Mouse (Mus musculus) lung, postnatal 25 days (tissue): ENCODE data around the gene Tchh.
"Not testable (repeated sequence)": the region's sequence is repeated elsewhere in the genome, so short reads cannot be mapped to it uniquely, and the experiment has no call there.

ENCODE experiments used
- DNase-seq: peaks from one replicate; pipeline ENCODE4 v3.0.0; 2022; ENCODE audit warnings: low spot score

The Tchh gene

GRCm38 (mm10) chr3:93494774-93495173, 52.6 kb downstream of the Tchh start:
- DNase-seq: not testable (repeated sequence)

GRCm38 (mm10) chr3:93497131-93497530, 55.0 kb downstream of the Tchh start:
- no peak for DNase-seq
